Mouse (Mus musculus) midbrain, embryonic 12.5 days (tissue): ENCODE measurements around the gene Gm9495. TPM values are rescaled to one million over a fixed set of nuclear protein-coding genes. Genes with fewer than 3 reads are reported as not detected.
A peak's percentile ranks its signal among the peaks of the same experiment; 100 is the strongest.
"Not testable (repeated sequence)": the region's sequence is repeated elsewhere in the genome, so short reads cannot be mapped to it uniquely, and the experiment has no call there.

Experiments used
- ATAC-seq: fragments of 200-750 bp; cut with Nextera tagmentation; 2 replicates; pipeline ENCODE4 v1.8.0; 2017; ENCODE audit warnings: low read depth, moderate TSS enrichment, moderate library complexity; ENCODE audit not compliant: low FRiP score
- H3K27ac ChIP-seq: fragments of 300-500 bp; sonication (generic); replicated peaks from 2 replicates; pipeline ENCODE4 v1.5.1; 2016; ENCODE audit warnings: mild to moderate bottlenecking
- H3K27me3 ChIP-seq: fragments of 300-500 bp; sonication (generic); 2 replicates; pipeline ENCODE4 v1.6.1; 2016; ENCODE audit warnings: mild to moderate bottlenecking
- H3K36me3 ChIP-seq: fragments of 300-500 bp; sonication (generic); 2 replicates; pipeline ENCODE4 v1.6.1; 2016
- H3K4me1 ChIP-seq: fragments of 300-500 bp; sonication (generic); 2 replicates; pipeline ENCODE4 v1.6.1; 2016
- H3K4me2 ChIP-seq: fragments of 300-500 bp; sonication (generic); replicated peaks from 2 replicates; pipeline ENCODE4 v1.6.1; 2016; ENCODE audit warnings: mild to moderate bottlenecking, moderate library complexity
- H3K4me3 ChIP-seq: fragments of 300-500 bp; sonication (generic); 2 replicates; pipeline ENCODE4 v1.5.1; 2016; ENCODE audit warnings: mild to moderate bottlenecking
- H3K9ac ChIP-seq: fragments of 300-500 bp; sonication (generic); replicated peaks from 2 replicates; pipeline ENCODE4 v1.6.1; 2016; ENCODE audit warnings: mild to moderate bottlenecking, moderate library complexity
- H3K9me3 ChIP-seq: fragments of 300-500 bp; sonication (generic); 2 replicates; pipeline ENCODE4 v1.6.1; 2016; ENCODE audit warnings: mild to moderate bottlenecking
- WGBS: fragments of 180-500 bp; shearing (Covaris S2); methylation state at CpG from one replicate; pipeline ENCODE4 v1.1.7; 2016; 5-methylcytosine and 5-hydroxymethylcytosine counted together
- polyA plus RNA-seq: library from polyadenylated mRNA; unstranded; fragments of >200 nt; fragmentation: Nextera tagmentation; extraction: Ambion mirVana; gene quantifications from 2 replicates; pipeline ENCODE4 v1.2.1, GENCODE M21; 2016

The Gm9495 gene
- not detected in 2 replicates for polyA plus RNA-seq

DNA sequence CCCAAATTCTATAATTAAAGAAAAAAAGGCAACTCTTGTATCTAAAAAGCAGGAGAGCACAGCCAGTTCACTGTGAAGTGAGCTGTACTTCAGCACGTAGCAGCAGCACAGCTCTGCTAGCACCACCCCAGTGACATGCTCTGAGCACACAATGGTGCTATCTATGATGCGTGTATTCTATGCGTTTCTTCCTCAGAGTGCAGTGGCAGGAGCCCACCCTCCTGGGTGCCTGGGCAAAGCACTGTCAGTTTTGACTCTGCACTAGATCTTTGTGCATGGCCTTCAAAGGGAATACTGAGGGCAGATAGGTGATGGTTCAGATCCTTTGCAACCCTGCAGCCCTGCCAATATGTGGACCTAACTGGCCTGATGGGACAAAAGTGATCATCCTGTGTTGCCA lies at the start of gene Gm9495:
TSS of gene Gm9495 (minus strand) at position 101 of the 400 bp plus-strand sequence.
- not testable (repeated sequence) for H3K9ac ChIP-seq, H3K4me3 ChIP-seq, H3K27ac ChIP-seq, ATAC-seq, H3K27me3 ChIP-seq, H3K4me2 ChIP-seq, H3K9me3 ChIP-seq, H3K36me3 ChIP-seq, H3K4me1 ChIP-seq
- 96% methylated on average over 3 of the region's 3 CpGs for WGBS

DNA sequence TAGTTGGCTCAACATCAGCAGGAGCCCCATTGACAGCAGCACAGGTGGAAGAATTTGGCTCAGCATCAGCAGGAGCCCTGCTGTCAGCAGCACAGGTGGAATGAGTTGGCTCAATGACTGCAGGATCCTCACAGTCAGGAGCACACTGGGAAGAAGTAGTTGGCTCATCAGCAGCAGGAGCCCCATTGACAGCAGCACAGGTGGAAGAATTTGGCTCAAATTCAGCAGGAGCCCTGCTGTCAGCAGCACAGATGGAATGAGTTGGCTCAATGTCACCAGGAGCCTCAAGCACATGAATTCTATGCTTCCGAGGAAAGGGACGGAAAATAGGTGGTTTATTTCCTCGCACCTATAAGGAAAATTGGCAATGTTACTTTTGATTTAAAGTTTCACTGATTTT lies 21.6 kb upstream of the Gm9495 start:
- ATAC-seq, H3K4me3 ChIP-seq, H3K27me3 ChIP-seq, H3K9me3 ChIP-seq, H3K36me3 ChIP-seq, H3K9ac ChIP-seq, H3K4me2 ChIP-seq, H3K27ac ChIP-seq, H3K4me1 ChIP-seq: not testable (repeated sequence)
- WGBS, result 77% methylated on average over 3 of the region's 3 CpGs

DNA sequence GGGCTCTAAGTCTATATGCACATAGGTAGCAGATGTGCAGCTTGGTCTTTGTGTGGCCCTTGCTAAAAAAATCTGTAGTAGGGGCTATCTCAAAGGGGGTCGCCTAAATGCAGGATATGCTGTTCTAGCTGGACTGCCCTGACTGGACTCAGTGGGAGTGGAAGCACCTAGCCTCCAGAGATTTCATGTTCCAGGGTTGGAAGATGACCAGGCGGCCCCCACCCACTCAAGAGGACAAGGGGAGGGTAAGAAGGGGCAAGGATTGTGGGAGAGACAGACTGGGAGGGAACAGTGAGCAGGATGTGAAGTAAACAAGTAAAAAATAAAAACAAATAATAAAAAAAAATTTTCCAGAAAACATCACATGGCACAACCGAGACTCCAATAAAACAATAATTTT lies 33.3 kb downstream of the Gm9495 start:
- H3K27me3 ChIP-seq, H3K4me2 ChIP-seq, H3K27ac ChIP-seq, ATAC-seq, H3K4me1 ChIP-seq, H3K9me3 ChIP-seq, H3K36me3 ChIP-seq, H3K4me3 ChIP-seq, H3K9ac ChIP-seq: not testable (repeated sequence)
- WGBS, result 77% methylated on average over 3 of the region's 3 CpGs

DNA sequence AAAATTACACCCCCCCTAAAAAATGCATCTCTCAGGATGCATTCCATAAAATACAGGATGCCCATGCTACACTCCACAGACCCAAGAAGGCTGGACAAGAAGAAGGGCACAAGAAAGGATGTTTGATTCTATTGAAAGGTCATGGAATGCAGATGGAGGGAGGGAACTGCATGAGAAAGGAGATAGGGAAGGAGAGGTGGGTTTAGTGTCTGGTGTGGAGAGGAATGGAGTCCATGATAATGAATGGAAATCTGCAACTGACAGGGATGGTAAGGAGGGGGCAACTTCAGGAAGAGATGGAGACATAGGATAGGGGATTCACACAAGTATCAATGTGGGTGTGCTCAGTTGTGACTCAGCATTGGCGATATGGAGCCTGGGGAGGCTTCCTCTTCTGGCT lies 39.0 kb downstream of the Gm9495 start:
- Histone ChIP-seq H3K4me2 (no peak overlapping the region), H3K4me3 (no peak overlapping the region), H3K27me3 (no peaks in the 10 kb centered on the region), H3K36me3 (no peaks in the 10 kb centered on the region), H3K9me3 (no peaks in the 10 kb centered on the region), H3K9ac (no peak overlapping the region), H3K27ac (no peak overlapping the region), H3K4me1 (no peaks in the 10 kb centered on the region)
- 95% methylated on average over 1 of the region's 1 CpGs for WGBS
- ATAC-seq, result no peak

DNA sequence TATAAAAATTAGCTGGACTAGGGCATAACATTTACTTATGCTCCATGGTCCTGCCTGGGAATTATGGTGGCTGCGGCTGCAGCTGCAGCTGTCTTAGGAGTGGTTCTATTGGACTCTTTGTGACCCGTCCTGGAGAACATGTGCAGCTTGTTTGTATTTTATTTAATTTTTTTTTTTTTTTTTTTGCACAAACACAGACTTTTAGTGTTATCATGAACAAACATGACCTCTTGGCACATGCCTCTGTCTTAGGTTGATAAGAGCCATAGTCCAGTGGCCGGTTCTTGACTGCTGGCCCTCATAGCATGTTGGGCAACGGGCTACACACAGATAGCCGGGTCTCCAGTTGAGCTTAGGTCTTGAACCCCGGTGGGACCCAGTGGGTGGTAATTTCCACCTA lies 48.6 kb downstream of the Gm9495 start:
- H3K27me3 ChIP-seq, result no peaks in the 10 kb centered on the region
- no peak overlapping the region for H3K27ac ChIP-seq
- H3K36me3 ChIP-seq, result no peaks in the 10 kb centered on the region
- 0 out of 2 replicates have a peak, but pooled peaks cover 3% of the 10 kb centered on the region for H3K9me3 ChIP-seq
- no peak overlapping the region for H3K4me3 ChIP-seq
- no peak for ATAC-seq
- 90% methylated on average over 6 of the region's 6 CpGs for WGBS
- H3K9ac ChIP-seq, result no peak overlapping the region
- H3K4me2 ChIP-seq, result no peak overlapping the region
- H3K4me1 ChIP-seq, result no peaks in the 10 kb centered on the region; the same call in 1 of the 2 replicates

DNA sequence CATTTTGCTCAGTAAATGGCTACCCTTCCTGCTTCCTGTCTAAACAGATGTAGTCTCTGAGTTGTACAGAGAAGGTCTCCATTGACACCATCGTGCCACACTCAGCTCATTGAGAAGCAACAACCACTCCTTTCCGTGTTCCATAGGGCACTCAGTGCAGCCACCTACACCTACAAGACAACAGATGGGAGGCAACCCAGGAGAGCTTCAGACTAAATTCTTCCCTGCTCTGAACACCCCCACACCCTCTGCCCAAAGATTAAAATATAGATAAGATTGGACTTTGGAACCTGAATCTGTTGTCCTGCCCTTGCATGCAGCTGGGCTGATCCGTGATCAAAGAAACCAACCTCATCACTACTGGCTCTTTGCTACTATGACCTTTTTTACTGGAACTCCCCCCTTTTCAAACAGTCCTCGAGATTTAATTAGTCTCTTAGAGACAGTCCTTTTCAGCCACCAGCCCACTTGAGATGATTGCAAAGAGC lies 53.4 kb downstream of the Gm9495 start:
- H3K27me3 ChIP-seq, result no peaks in the 10 kb centered on the region
- no peaks in the 10 kb centered on the region for H3K36me3 ChIP-seq
- no peak overlapping the region for H3K27ac ChIP-seq
- H3K9me3 ChIP-seq, result 0 out of 2 replicates have a peak, but pooled peaks cover 3% of the 10 kb centered on the region
- peak overlapping the region; percentile 67 for H3K4me2 ChIP-seq
- H3K9ac ChIP-seq, result no peak overlapping the region
- peak overlapping the region; percentile 50 for H3K4me3 ChIP-seq
- ATAC-seq, result no peak
- H3K4me1 ChIP-seq, result no peaks in the 10 kb centered on the region; the same call in 1 of the 2 replicates
- 59% methylated on average over 4 of the region's 4 CpGs for WGBS

DNA sequence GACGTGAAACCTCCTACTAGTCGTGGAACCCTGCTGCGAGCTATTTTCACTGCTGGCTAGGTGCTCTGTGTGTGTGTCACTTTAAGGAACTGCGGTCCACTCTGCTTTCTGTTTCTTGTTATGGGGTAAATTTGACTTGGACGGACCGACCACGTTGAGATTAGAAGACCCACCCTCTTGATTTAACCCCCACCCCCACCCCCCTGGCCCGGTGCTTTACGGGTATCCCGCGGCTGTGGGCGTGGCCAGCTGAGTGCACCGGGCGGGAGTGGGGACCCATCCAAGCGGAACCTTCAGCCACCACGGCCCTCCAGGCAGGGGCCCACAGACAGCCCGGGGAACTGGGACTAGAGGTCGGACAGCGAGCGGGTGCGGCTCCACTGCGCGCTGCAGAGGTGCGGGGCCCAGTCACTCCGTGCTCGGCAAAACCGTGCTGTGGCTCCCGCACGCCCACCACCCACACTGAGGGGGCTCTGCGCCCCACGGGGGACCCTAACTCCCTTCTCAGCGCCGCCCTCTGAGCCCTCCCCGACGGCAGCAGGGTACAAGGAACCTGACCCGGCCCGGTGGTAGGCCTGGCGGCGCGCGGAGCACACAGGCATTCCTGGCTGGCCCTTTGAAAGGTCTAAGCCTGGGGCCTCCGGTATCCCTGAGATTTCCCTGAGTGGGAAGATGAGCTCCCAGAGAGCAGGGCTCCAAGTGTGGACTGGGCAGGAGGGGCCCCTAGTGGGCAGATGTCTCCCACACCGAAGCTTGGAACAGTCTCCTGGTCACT lies 54.0 kb downstream of the Gm9495 start:
- WGBS, result 10% methylated on average over 43 of the region's 43 CpGs
- Histone ChIP-seq H3K36me3 (no peaks in the 10 kb centered on the region), H3K4me1 (peaks cover 4% of the 10 kb centered on the region; the same call in 1 of the 2 replicates), H3K4me3 (peak overlapping the region; percentile 50), H3K9me3 (0 out of 2 replicates have a peak, but pooled peaks cover 3% of the 10 kb centered on the region), H3K4me2 (peak overlapping the region; percentile 67), H3K27me3 (no peaks in the 10 kb centered on the region), H3K9ac (peak overlapping the region; percentile 65), H3K27ac (no peak overlapping the region)
- ATAC-seq, result peak; percentile 42

DNA sequence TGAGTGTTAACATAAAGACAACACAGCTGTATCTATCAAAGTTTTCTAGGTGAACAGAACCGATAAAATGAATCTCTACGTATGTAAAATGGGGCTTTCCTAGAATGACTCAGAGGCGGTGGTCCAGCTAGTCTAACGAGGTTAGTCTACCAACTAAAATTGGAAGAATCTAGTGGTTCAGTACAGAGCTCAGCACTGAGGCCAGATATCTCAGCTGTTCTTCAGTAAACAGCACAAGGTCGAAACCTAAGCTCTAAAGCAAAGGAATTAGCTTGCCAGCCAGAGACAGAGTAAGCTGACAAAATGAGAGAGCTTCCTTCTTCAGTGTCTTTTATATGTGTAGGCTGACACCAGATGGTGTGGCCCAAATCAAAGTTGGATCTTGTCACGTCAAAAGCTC lies 57.2 kb downstream of the Gm9495 start:
- Histone ChIP-seq H3K4me1 (peaks cover 9% of the 10 kb centered on the region; the same call in 1 of the 2 replicates), H3K27ac (no peak overlapping the region), H3K27me3 (no peaks in the 10 kb centered on the region), H3K4me3 (no peak overlapping the region), H3K9me3 (peaks cover 13% of the 10 kb centered on the region), H3K36me3 (peaks cover 21% of the 10 kb centered on the region), H3K9ac (no peak overlapping the region), H3K4me2 (peak overlapping the region; percentile 57)
- 81% methylated on average over 6 of the region's 6 CpGs for WGBS
- ATAC-seq, result no peak

DNA sequence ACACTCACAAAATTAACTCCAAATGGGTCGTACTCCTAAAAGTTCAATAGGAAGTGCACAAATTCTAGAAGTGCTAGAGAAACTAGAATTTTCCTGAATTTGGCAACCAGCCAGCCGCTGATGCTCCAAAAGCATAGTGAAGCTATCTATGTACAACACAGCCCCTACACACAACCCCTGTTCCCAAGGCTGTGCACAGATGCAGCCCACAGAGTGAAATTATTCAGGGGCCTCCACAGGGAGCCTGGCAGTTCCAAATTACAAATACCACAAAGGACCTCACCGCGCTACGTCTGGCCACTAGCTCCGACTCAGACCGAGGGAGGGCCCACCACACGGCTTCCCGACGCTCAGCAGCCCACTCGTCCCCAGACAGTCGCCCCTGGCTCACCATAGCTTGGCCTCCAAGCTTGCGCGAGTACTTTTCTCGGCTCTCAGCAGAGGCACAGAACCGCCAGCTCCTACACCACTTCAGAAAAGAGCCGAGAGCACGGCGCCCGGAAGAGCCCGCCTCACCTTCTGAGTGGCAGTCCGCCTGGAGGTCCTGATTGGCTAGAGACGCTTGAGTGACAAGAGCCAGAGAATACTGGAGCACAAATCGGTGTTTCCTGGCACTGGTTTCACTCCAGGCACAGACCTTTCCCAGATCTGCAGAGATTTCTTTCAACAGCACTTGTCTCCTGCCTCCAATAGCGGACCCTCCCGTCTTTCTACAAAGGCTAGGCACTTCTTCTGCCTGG lies 58.1 kb downstream of the Gm9495 start:
- peak; percentile 99 for ATAC-seq
- Histone ChIP-seq H3K9ac (peak overlapping the region; percentile 86), H3K4me1 (peaks cover 9% of the 10 kb centered on the region; the same call in 1 of the 2 replicates), H3K4me2 (peak overlapping the region; percentile 57), H3K9me3 (peaks cover 13% of the 10 kb centered on the region), H3K36me3 (peaks cover 22% of the 10 kb centered on the region), H3K4me3 (peak overlapping the region; percentile 68), H3K27ac (peak overlapping the region; percentile 96), H3K27me3 (no peaks in the 10 kb centered on the region)
- WGBS, result 2% methylated on average over 26 of the region's 26 CpGs

DNA sequence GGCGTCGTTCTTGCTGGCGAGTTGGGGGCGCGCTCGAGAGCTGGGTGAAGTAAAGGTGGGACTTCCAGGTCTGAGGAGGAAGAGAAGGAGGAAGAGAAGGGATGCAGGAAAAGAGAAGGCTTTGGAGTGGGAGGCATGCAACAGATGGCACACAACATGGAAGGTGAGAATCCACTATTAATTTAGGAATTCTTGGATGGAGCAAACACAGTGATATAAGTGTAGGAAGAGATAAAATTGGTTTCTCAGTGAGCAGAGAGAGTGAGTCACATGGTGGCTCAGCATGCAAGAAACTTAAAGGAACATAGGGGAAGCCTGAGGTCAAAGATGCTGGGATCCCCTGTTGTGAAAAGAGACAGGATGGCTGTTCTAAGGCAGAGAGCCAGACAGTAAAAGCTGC lies 69.0 kb downstream of the Gm9495 start:
- Histone ChIP-seq H3K27ac (no peak overlapping the region), H3K27me3 (no peaks in the 10 kb centered on the region), H3K36me3 (peaks cover 31% of the 10 kb centered on the region), H3K4me2 (no peak overlapping the region), H3K4me3 (no peak overlapping the region), H3K4me1 (no peaks in the 10 kb centered on the region), H3K9me3 (peaks cover 48% of the 10 kb centered on the region), H3K9ac (no peak overlapping the region)
- ATAC-seq, result no peak
- 97% methylated on average over 6 of the region's 6 CpGs for WGBS
